Mouse (Mus musculus): ENCODE measurements around the gene Hsd17b14. TPM values are rescaled to one million over a fixed set of nuclear protein-coding genes. Genes with fewer than 3 reads are reported as not detected.

Hsd17b14 gene
- total RNA-seq, 2 experiments from 2014 or later: 1.3 to 1.8 TPM

- DNase-seq (ENCODE audit: low spot score in 2 of 2): no peak
These were observed 42.8 kb downstream of the Hsd17b14 start for GRCm38 (mm10) chr7:45597527-45597926.

GRCm38 (mm10) chr7:45598960-45599879 is 44.5 kb downstream of the Hsd17b14 start:
- no peak for DNase-seq (ENCODE audit: low spot score in 2 of 2)

GRCm38 (mm10) chr7:45605704-45606289 is 51.1 kb downstream of the Hsd17b14 start:
- no peak for DNase-seq (ENCODE audit: low spot score in 2 of 2)

- DNase-seq (ENCODE audit: low spot score in 2 of 2): no peak
These were observed 54.8 kb downstream of the Hsd17b14 start for GRCm38 (mm10) chr7:45609511-45609910.

GRCm38 (mm10) chr7:45616277-45616676 is 61.6 kb downstream of the Hsd17b14 start:
- no peak for DNase-seq (ENCODE audit: low spot score in 2 of 2)

GRCm38 (mm10) chr7:45617042-45617695 is 62.5 kb downstream of the Hsd17b14 start, which contains the start of gene Fut1:
Fut1 (plus strand) TSS chr7:45617289.
- no peak for DNase-seq (ENCODE audit: low spot score in 2 of 2)

Other genes starting within 250 kb of the Hsd17b14 start
- gene Trpm4, start 221.1 kb upstream of the Hsd17b14 start, total RNA-seq (2021): 10 to 100 TPM; 17.0 to 18.1 TPM
- gene Hrc, start 219.6 kb upstream of the Hsd17b14 start, total RNA-seq (2021): 10 to 100 TPM in 1 of 2 experiments, 1 to 10 TPM in 1; 6.7 to 13.0 TPM
- 1 to 10 TPM; 4.7 to 6.9 TPM for gene Ppfia3, start 187.9 kb upstream of the Hsd17b14 start, total RNA-seq (2021)
- 1 to 10 TPM; 4.8 to 4.9 TPM for gene Lin7b, start 184.3 kb upstream of the Hsd17b14 start, total RNA-seq (2021)
- gene Snrnp70, start 159.2 kb upstream of the Hsd17b14 start, total RNA-seq (2021): 100 to 1,000 TPM; 499 to 509 TPM
- gene Kcna7, start 149.2 kb upstream of the Hsd17b14 start, total RNA-seq (2021): under 1 TPM; 0.14 to 0.28 TPM
- gene Ntf5, start 141.2 kb upstream of the Hsd17b14 start, total RNA-seq (2021): under 1 TPM; 0.20 to 0.67 TPM
- not detected for gene Lhb, start 134.1 kb upstream of the Hsd17b14 start, total RNA-seq (2021)
- 10 to 100 TPM; 38.6 to 40.2 TPM for gene Gys1, start 120.0 kb upstream of the Hsd17b14 start, total RNA-seq (2021)
- gene Ruvbl2, start 116.8 kb upstream of the Hsd17b14 start, total RNA-seq (2021): 10 to 100 TPM; 56.5 to 65.0 TPM
- gene Ftl1, start 95.0 kb upstream of the Hsd17b14 start, total RNA-seq (2021): 100 to 1,000 TPM; 684 to 753 TPM
- 10 to 100 TPM; 75.8 to 78.4 TPM for gene Bax, start 88.0 kb upstream of the Hsd17b14 start, total RNA-seq (2021)
- under 1 TPM; 0.45 to 0.54 TPM for gene Tulp2, start 73.0 kb upstream of the Hsd17b14 start, total RNA-seq (2021)
- 10 to 100 TPM; 14.9 to 20.7 TPM for gene Gm45808, start 68.1 kb upstream of the Hsd17b14 start, total RNA-seq (2021)
- gene Dhdh, start 66.1 kb upstream of the Hsd17b14 start, total RNA-seq (2021): 10 to 100 TPM; 35.0 to 38.8 TPM
- 100 to 1,000 TPM; 236 to 239 TPM for gene Nucb1, start 44.5 kb upstream of the Hsd17b14 start, total RNA-seq (2021)
- 10 to 100 TPM; 36.9 to 45.1 TPM for gene Ppp1r15a, start 28.6 kb upstream of the Hsd17b14 start, total RNA-seq (2021)
- gene Plekha4, start 28.6 kb upstream of the Hsd17b14 start, total RNA-seq (2021): 10 to 100 TPM; 12.5 to 17.5 TPM
- 10 to 100 TPM; 96.4 to 96.5 TPM for gene Bcat2, start 15.3 kb downstream of the Hsd17b14 start, total RNA-seq (2021)
- under 1 TPM in 1 of 2 experiments, not detected in 1; 0.34 TPM for gene Fgf21, start 60.6 kb downstream of the Hsd17b14 start, total RNA-seq (2021)
- gene Fut1, start 62.4 kb downstream of the Hsd17b14 start, total RNA-seq (2021): under 1 TPM in 1 of 2 experiments, not detected in 1; 0.22 TPM
- gene Izumo1, start 66.9 kb downstream of the Hsd17b14 start, total RNA-seq (2021): 1 to 10 TPM in 1 of 2 experiments, under 1 TPM in 1; 0.54 to 1.1 TPM
- 10 to 100 TPM; 31.1 to 31.2 TPM for gene Rasip1, start 72.6 kb downstream of the Hsd17b14 start, total RNA-seq (2021)
- 10 to 100 TPM; 11.5 to 14.2 TPM for gene Mamstr, start 85.1 kb downstream of the Hsd17b14 start, total RNA-seq (2021)
- gene Fut2, start 111.5 kb downstream of the Hsd17b14 start, total RNA-seq (2021): under 1 TPM in 1 of 2 experiments, not detected in 1; 0.42 TPM
- under 1 TPM in 1 of 2 experiments, not detected in 1; 0.20 TPM for gene Ntn5, start 129.1 kb downstream of the Hsd17b14 start, total RNA-seq (2021)
- gene Sec1, start 139.5 kb downstream of the Hsd17b14 start, total RNA-seq (2021): under 1 TPM; 0.11 to 0.28 TPM
- gene Car11, start 144.9 kb downstream of the Hsd17b14 start, total RNA-seq (2021): 10 to 100 TPM; 15.1 to 16.4 TPM
- gene Dbp, start 150.2 kb downstream of the Hsd17b14 start, total RNA-seq (2021): 100 to 1,000 TPM; 101 to 129 TPM
- gene Rpl18, start 160.6 kb downstream of the Hsd17b14 start, total RNA-seq (2021): 1,000 to 10,000 TPM; 1,215 to 1,230 TPM
- gene Sphk2, start 163.1 kb downstream of the Hsd17b14 start, total RNA-seq (2021): 10 to 100 TPM; 30.1 to 33.3 TPM
- gene Fam83e, start 166.3 kb downstream of the Hsd17b14 start, total RNA-seq (2021): under 1 TPM; 0.45 to 0.62 TPM
- gene Spaca4, start 170.9 kb downstream of the Hsd17b14 start, total RNA-seq (2021): not detected
- gene Lmtk3, start 228.8 kb downstream of the Hsd17b14 start, total RNA-seq (2021): 10 to 100 TPM; 17.2 to 18.8 TPM
- gene Sult2b1, start 229.8 kb downstream of the Hsd17b14 start, total RNA-seq (2021): 1 to 10 TPM in 1 of 2 experiments, under 1 TPM in 1; 0.64 to 1.0 TPM

All from adrenal gland, postnatal 4 days (tissue).